Mouse (Mus musculus) spleen, adult 2 months (tissue): ENCODE measurements around the gene Gmcl1.

Source experiments
- CTCF ChIP-seq: fragments of 200-500 bp; IDR thresholded peaks from 2 replicates; pipeline ENCODE4 v1.5.1; 2011; ENCODE audit warnings: mild to moderate bottlenecking, inconsistent platforms; ENCODE audit not compliant: insufficient read depth, insufficient read length, insufficient replicate concordance; ENCODE audit errors: extremely low read depth
- POLR2A ChIP-seq: fragments of 200-500 bp; IDR thresholded peaks from 2 replicates; pipeline ENCODE4 v1.6.1; 2011; ENCODE audit warnings: low read depth, low read length, inconsistent platforms

DNA sequence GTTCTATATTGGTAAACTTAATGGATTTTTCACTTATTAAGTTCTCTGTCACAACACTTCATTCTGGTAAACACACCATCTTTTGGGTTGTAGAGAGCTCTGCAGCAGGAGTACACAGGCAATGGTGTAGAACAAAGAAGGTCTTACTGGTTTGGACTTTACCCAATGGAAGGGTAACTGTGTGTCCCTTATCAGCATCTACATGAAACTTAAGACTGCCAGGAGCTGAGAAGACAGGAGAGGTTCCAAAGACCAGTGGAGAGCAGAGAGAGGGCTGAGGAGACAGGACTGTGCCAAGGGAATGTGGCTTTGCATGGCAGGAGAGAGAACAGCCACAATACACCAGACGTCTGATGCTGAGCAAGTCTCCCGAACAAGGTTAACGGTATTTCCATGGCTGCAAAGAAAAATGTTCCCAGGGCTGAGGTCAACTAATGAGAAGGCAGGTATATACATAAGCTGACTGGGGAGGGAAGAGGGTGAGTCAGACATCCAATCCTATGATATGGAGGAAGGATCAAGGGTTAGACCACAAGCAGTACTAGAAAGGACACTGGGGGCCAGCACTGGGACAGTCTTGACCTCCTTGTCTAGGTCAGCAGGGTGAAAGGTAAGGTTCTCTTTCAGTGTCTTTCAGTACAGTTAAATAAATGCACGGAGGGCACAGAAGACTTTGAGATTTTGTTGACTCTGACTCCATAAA, 25.0 kb downstream of the Gmcl1 start:
- TF ChIP-seq POLR2A: no peak
- TF ChIP-seq CTCF: no peak
